Mouse (Mus musculus) monocyte, adult 5-6 weeks (primary cell): Measurements from ENCODE around the gene Trim17. TPM values are rescaled to one million over a fixed set of nuclear protein-coding genes. Genes with fewer than 3 reads are reported as not detected.

Experiments
- ATAC-seq: fragments of 153-309, 156-312 bp; replicated peaks from 2 replicates; pipeline ENCODE4 v1.8.0; 2017; ENCODE audit warnings: mild to moderate bottlenecking; ENCODE audit not compliant: low TSS enrichment, insufficient number of reproducible peaks, severe bottlenecking, poor library complexity, low FRiP score
- total RNA-seq: library from RNA; stranded (forward); fragments of 200-1000, 200-491, 200-594 nt; gene quantifications from 3 replicates; pipeline ENCODE4 v1.2.3, GENCODE M21; 2017

Trim17 gene
- total RNA-seq, 1 experiment from 2014 or later: not detected

DNA sequence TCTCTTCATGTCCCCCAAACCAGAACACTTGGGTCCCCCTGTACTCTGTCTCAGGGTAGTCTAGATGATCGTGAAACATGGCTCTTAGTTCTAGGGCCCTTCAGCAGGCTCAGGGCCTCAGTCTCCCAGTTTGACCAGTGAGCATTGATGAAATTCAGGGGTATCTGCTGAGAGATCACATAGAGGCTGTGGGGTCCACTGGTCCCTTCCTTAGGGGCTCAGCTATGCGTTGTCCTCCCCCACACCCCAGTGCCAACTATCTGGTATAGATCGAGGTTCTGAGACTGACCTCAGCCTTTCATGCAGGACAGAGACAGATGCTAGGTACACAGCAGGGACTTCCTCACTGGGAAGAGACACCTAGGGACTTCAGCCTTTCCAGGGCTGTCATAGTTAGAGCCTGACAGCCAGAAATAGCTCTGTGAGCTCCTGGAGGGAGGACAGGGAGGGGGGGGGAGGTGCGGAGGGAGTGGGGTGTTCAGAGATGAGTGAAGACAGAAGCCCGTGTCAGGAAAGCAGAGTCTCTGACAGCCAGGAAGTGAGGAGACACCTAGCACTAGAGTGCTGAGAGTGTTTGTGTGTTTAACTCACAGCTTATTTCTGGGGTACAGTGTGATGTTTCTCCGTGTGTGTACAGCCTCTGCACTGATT, 29.3 kb downstream of the Trim17 start:
- ATAC-seq: no peak

DNA sequence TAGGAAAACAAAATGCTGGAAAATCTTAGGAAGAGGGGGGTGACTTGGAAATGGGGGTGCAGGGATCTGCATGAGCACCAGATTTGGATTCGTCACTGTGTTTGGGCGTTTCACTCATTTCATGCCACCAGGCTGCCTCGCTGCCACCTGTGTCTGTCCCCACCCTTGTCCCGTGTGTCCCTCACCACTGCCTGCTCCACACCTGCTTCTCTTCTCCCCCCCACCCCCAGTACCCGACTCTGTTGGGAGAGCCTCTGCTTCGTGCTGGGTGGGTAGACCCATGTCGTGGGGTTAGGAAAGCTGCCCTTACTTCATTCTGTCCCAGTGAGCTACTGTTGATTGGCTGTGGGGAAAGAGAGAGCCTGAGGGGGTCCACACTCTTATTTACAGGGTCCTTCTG, 30.2 kb downstream of the Trim17 start:
- ATAC-seq: no peak

DNA sequence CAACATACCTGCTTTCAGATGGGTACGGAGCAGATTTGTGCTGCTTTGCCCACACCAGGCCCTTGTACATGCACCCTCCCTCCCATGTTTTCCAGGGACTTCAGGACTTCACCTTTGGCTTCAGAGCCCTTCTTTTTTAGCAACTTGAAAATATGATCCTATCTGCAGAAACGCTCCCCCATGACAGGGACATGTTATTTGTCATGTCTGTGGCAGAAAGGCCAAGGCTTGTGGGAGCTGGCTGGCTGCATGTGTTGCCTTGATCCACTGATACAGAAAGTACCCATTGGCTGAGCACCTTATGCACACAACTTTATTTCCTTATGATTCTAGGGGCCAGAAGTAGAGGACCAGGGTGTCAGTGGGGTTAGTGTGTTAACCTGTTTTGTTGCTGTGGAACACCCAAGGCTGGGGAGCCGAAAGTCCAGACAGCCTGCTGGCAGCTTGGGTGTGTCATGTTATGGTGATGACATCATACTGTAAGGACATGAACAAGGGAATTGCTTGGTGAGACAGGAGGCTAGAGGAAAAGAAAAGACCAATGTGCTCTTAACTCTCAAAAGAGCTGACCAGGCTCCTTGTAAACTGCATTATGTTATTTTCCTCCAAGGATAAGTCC, 30.9 kb downstream of the Trim17 start:
- no peak for ATAC-seq

DNA sequence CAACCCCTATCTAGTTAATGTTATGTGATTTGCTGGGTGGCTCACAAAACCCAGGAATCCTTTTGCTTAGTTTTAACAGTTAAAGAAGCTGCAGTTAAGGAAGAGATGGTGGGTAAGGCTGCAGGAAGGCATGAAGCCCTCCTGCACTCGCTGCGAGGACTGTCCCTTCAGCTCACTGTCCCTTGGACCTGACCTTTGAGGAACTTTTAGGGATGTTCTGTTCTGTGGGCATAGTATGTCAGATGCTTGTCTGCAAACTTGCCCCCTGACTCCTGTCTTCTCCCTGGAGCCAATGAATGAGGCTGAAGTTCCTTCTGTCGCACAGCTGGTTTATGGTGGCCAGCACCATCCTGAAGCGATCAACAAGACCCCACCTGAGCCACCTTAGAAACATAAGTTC, 34.7 kb downstream of the Trim17 start:
- no peak for ATAC-seq

DNA sequence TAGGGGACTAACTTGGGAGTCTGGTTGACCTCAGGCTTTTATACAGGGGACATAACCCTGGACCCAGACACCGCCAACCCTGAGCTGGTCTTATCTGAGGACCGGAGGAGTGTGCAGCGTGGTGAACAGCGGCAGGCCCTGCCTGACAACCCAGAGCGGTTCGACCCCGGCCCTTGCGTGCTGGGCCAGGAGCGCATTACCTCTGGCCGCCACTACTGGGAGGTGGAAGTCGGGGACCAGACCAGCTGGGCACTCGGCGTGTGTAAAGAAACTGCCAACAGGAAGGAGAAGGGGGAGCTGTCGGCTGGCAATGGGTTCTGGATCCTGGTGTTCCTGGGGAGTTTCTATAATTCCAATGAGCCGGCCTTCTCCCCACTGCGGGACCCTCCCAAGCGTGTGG, 35.7 kb downstream of the Trim17 start:
- no peak for ATAC-seq

DNA sequence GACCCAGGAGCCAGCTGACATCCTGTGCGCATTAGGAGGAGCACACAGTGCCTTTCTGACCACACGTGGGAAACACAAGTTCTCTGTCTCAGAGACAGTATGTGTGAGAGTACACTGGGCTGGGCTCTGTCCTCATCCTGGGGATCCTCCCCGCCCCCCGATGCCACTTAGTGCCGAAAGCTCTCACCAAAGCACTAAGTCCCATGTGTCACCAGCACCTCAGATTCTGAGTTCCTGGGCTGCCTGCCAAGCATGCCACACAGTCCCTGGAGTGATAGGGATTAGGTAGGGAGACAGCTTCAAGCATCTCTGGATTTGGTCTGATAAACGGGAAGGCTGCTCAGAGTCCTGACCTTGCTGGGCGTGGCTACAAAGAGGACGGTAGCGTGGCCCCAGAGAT, 36.3 kb downstream of the Trim17 start:
- no peak for ATAC-seq

DNA sequence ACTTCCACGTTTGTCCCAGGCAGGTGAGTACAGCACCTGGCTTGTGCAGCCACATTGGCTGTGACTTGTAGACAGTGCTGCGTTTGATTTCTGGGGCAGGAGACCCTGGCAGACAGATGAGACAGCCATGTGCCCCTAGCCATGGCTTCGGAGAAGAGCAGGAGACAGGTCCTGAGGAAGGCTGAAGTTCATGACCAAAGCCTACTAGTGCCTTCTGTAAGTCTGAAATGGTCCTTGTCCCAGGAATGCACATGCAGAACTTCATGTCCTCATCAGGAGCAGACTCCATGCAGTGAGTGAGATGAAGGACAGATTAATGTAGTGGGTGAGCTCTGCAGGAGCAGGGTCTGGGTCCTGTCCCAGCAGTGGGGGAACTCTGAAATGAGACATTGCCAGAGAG, 37.4 kb downstream of the Trim17 start:
- ATAC-seq: no peak

DNA sequence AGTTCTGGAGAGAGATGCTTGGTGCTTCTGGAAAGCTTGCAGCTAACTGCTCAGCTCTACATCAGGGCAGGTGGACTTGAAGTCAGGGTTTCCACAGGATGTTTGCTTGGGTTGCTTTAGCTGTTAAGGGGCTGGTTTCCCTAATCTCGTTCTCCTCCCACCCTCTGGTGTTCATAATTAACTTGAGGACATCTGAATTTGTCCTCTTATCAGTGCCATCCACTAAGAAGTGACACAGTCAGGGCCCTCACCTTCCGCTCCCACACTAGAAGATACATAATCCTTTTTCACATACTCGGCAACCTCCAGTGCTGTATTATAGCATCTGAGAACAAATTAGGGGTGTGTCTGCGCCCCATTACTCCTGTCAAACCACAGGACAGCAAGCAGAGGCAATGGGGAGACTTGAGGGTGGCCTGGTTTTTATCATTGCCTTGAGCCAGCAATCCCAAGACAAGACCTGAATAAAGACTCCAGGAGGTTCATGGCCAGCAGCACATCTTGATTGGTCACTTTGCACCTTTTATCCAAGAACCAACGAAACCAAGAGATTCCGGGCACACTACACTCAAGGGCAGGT, 38.7 kb downstream of the Trim17 start:
- ATAC-seq: no peak

DNA sequence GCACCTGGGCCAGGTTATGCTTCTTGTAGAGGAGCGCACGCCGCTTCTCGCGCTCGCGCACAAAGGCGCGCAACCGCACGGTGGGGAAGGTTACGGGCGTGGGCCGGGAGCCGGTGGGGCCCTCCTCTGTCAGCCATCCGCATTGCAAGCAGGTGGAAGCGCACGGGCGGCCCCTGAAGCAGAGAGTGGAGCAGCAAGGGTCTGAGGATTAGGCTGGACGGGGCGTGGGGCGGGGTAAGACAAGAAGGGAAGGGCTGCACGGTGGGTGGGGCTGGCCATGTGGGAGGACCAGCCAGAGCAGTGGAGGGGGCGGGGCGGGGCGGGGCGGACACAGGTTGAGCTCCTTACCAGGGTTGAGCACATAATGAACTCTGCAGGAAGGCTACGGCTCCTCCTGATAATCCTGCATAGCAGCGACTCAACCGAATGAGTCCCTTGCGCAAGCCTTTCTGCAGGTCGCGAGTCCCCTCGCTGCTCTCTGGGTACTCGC, 39.9 kb downstream of the Trim17 start:
- no peak for ATAC-seq

DNA sequence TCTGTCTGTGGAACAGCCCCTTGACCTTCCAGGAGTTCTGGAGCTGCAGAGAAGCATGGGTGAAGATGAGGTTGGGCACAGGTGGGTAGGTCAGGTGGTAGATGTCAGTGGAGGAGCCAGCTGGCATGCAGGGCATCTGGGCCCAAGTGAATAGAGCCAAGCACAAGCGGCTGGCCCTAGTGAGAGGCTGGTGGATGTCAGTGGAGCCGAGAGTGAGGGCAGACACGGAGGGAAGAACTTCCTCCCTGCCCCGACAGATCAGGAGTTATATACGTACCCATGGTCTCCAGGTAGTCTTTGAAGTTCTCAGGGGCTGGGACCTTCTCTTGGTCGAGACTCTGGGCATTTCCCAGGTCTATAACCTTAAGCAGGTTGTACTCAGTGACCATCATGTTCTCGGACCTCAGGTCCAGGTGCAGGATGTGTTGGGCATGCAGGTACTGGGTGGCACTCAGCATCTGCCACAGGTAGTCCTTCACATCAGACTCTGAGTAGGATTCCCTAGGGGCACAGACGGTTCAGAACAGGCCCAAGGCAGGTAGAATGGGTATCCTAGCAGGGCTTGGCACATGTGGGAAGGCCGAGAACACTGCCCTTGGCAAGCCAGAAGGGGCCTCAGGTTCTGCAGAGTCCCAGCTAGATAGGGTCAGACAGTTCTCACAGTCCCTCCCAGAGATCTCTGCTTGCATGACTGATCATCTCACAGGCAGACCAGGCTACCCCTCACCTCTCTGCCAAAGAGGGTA, 40.7 kb downstream of the Trim17 start:
- ATAC-seq: no peak

DNA sequence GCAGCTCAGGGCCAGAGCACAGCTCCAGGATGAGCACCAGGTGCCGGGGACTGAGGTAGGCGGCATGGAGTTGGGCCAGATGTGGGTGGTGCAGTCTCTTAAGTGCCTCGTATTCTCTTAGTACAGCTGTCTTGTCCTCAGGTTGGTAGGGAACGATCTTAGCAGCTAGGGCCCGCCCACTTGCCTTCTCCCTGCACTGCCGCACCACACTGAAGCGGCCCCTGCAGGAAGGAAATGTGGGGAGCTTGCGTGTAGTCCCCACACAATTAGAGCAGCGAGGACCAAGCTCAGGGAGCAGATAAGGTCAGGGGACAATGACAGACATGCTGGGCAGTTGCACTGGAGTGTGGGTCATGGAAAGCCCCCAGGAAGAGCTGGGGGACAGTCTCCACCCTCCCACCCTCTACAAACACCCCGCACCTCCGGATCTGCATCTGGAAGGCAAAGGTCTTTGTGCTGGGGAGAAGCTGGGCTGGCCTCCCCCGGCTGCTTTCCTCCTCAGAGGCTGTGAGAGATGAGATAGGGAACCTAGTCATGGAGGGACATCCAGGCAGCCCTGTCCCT, 41.4 kb downstream of the Trim17 start:
- no peak for ATAC-seq

DNA sequence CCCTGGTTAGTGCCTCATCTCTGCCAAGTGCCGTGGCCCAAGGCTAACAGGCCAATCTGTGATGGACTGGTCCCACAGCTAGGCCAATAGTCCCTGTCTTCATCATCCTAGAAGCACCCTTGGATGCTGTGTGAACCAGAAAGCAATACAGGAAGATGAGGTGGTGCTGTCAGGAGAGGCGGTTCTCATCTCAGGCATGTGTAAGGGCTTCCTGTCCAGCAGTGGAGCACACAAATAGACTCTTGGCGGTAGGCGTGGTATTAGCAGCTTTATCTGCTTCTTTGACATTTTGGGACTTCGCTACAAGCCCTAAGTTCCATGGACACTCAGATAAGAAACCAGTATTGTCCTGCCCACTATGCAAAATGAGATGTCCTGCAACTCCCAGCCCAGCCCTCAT, 43.1 kb downstream of the Trim17 start:
- ATAC-seq: no peak

DNA sequence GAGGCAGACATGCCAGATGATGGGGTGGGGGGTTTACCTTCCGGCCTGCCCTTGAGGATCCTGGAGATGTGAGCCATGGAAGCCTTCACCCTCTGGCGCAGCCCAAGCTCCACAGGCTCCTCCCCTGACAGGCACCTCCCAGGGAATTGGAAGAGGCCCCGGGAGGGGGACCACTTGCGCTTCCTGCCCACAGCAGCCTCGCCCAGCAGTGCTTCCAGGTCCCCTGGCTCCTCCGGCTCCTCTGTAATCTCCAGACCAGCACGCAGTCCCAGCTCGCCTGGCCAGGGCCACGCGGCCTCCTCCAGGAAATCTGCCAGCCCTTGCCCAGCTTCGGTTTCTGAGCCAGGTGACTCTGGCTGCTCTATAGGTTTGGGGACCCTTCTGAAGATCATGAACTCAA, 44.7 kb downstream of the Trim17 start:
- no peak for ATAC-seq

DNA sequence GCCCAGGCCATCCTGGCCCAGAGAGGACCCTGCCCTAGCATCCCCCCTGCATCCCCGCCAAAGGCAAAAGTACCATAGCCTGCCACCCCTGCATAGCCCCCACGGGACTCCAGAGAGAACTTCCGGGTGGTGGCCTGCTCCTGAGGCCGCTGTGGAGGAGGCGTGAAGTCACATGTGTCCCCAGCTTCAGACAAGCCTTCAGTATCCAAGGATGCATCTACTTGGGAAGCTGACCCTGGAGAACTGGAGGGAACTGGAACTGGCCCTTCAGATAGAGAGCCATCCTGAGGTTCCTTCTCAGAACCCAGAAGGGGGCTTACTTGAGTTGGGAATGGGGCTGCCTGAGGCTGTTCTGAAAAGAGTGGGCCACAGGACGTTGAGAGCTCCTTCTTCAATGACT, 45.3 kb downstream of the Trim17 start:
- no peak for ATAC-seq

DNA sequence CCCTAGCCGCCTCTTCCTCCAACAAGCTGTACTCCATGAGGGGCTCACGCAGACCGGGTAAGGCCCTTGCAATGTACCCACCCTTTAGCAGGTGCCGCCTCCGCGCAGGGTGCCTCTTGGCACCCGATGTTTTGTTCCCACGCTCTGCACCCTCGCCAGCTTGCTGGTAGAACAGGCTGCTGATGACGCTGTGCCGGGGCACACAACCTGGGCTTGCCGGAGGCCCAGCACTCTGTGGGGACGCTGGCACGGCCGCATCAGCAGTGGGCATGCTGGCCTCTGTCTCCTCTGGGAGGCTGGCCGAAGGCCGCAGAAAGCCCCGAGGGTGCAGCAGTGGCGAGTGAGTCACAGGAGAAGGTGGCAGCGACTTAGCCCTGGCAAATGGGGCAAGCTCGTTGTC, 46.1 kb downstream of the Trim17 start:
- ATAC-seq: no peak

DNA sequence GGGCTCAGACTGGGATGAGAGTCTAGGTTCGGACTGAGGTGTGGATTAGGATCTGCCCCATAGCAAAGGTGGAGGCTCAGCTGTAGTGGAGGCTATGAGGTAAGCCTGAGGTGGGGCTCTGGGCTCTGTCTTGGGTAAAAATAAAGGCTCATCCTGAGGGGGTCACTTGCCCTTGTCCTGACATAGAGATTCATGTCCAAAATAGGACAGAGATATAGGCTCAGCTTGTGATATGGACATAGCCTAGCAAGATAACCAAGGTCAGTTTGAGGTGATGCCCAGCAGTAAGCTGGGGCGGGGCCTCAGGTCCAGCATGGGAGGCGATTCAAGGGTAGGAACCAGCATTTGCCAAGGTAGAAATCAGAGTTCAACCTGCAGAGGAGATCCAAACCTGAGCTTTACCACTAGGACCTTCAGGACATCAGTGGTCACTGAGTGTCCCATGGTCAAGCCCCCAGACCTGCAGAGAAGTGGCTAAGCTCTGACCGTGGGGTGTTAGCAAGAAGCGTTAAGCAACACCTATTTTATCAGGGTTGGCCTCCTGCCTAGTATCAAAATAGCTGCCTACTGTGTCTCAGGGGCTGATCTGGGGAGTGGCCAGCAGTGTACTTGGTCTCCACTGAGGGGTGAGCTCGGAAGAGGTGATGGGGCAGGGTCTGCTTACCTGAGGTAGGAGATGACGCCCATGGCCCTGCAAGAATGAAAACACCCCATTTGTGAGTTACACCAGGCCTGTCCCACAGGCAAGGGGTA, 48.0 kb downstream of the Trim17 start:
- no peak for ATAC-seq

DNA sequence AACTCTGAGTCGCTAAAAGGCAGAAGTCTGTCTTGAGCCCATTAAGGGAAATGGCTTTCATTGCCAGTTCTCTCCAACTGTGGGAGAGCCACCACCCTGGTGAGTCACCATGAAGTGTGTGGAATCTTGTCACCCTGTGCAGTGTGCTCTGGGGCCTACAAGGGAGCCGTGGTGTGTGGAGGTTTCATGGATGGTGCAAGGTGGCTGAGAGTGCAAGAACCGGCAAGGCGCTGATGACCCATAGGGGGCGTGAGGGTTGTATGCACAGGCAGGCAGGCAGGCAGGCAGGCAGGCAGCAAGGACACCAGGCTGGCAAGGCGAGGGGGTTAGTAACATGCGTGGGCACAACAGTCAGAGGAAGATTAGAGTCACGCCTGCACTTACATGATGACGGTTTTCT, 60.6 kb downstream of the Trim17 start:
- no peak for ATAC-seq
